Mouse (Mus musculus) induced T-regulatory cell, adult 2 months (primary cell): Measurements from ENCODE around the gene Racgap1.

Experiments
- DNase-seq: peaks from one replicate; pipeline ENCODE4 v3.0.0-alpha.2; 2012; ENCODE audit warnings: low read depth

Gene Racgap1

GRCm38 (mm10) chr15:99664600-99665451, 13.4 kb upstream of the Racgap1 start:
- DNase-seq, result no peak

- DNase-seq, result no peak
Measured at GRCm38 (mm10) chr15:99663964-99664599, 12.6 kb upstream of the Racgap1 start.

DNA sequence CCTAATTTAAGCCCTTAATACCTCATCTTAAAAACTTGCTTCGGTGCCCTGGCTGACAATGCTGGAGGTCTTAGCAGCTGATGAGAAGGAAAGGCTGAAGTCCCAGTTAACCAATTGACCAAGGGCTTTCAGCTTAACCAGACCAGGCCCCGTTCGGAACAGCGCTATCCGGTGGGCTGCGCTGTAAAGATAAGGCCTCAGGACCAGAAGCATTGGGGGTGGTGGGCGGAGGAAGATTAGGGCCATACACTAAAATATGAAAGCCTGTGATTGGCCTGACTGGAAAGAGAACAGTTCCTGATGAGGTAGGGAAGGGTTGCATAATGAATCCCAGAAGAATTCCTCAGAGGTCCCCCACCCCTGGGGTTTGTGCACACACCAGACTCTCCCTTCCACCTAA, 10.9 kb upstream of the Racgap1 start:
- DNase-seq, result no peak

DNA sequence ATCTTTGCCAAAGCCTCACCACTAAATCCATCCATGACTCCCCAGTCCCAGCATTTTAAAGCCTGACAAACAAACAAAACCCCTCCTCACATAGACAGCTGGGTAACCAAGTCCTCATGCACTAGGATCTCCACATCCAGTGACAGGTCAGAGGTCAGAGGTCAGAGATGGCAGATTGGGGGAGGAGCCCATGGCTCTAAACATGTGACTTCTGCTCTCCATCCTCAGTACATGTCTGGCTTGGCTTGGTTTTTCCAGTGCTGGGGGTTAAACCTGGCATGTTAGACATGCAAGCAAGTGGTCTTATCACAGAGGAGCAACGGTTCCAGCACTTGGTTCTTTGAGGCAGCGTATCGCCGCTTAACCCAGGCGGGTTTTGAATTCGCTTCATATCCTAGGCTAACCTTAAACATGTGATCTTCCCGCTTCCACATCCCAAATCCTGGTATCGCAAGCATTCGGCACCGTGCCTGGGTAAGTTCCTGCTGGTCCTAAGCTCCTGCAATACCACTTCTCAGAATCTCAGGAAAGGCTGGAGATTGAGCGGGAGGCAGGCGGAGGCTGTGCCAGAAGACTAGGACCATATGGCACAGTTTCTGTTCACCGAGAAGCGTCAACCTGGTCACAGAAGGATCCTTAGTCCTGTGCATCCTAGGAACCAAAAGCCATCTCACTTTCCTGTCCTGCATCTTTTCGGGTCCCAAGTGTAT, 9.8 kb upstream of the Racgap1 start:
- DNase-seq, result no peak

- DNase-seq, result peak; percentile 24
Measured at GRCm38 (mm10) chr15:99658437-99658836, 7.0 kb upstream of the Racgap1 start.

GRCm38 (mm10) chr15:99655956-99656355, 4.5 kb upstream of the Racgap1 start:
- no peak for DNase-seq

DNA sequence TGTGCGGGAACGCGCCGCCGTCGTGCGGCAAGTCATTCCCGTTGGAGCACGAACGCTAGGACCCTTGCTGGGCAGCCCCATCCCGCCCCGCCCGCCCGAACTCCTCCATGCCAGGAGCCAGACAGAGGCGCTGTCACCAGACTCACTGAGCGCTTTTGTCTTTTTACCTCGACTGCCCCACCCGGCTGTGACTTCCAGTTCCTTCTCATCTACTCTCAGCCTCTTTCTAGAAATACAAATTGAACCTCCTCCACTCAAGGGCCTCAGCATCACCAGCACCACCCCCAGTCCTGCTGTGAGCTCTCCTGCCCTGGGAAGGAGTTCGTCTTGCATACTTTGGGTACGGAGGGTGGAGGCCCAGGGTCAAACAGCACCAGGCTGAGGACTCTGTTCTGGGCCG, 2.4 kb upstream of the Racgap1 start:
- DNase-seq, result no peak

- DNase-seq, result peak; percentile 68
Measured at GRCm38 (mm10) chr15:99653291-99653690, 1.8 kb upstream of the Racgap1 start.

GRCm38 (mm10) chr15:99651984-99652872, 772 bp upstream of the Racgap1 start:
- peak; percentile 53 for DNase-seq

DNA sequence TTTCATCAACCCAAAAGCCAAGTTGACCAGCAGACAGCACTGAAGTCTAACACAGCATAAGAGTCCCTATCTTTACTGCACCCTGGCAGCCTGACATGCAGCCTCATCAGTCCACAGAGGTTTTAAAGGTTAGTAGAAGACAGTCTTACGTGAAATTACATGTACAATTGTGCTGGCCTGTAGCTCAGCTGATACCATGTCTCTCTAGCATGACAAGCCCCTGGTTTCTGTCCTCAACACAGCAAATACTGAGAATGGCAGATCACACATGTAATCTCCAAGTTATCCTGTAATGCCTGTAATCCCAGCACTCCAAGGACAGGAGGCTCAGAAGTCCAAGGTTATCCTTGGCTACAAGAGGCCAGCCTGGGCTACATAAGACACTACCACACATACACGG, 1.2 kb downstream of the Racgap1 start:
- peak; percentile 20 for DNase-seq

- DNase-seq, result peak; percentile 43
Measured at GRCm38 (mm10) chr15:99649067-99649761, 2.2 kb downstream of the Racgap1 start.

DNA sequence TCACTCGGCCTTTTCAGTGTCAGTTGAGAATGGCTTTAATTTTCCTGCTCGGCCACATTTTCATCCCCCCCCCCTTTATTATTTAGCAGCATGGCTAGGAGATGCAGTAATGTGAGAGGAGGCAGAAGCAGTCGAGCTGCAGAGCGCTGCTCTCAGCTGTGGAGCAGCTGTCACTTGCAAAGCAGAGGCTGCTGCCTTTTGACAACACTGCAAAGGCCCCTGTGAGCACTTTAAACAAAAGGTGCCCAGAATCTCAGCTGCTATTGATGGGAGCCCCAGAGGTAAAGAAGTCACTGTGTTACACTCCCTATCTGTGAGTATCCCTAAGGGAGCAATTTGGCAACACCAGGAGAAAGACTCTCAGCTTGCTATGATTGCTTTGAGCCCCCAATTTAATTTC, 3.1 kb downstream of the Racgap1 start:
- no peak for DNase-seq

DNA sequence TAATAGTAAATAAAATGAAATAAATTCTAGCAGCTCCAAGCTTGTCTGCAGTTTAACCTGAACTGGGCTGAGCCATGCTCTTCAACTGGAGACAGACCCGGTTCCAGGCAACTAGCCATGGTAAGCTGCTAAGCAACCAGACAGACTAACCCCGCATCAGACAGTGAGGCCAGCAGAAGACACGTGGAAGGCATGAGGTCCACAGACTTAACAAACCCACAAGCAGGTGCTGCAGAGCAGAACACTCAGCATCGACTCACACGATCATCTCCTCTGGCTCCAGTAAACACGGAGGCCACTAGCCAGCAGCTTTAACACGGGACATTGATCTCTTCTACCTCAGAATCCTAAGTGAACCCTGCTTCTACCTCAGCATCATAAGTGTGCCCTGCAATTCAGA, 6.7 kb downstream of the Racgap1 start:
- no peak for DNase-seq

DNA sequence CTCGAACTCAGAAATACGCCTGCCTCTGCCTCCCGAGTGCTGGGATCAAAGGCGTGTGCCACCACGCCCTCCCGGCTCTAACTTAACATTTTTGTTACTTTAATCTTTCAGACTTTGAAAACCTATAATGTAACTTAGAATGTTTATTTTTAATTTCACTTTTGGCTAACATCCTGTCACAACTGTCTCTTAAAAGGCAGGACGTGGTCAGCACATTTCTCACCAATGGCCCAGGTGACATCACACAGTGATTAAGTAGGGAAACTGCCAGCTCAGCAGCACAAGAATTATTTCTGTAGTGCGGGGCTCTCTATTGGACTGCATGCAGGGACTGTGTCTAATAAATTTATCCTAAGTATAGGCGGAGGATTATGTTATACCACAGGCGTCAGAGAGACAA, 7.6 kb downstream of the Racgap1 start:
- peak; percentile 69 for DNase-seq

DNA sequence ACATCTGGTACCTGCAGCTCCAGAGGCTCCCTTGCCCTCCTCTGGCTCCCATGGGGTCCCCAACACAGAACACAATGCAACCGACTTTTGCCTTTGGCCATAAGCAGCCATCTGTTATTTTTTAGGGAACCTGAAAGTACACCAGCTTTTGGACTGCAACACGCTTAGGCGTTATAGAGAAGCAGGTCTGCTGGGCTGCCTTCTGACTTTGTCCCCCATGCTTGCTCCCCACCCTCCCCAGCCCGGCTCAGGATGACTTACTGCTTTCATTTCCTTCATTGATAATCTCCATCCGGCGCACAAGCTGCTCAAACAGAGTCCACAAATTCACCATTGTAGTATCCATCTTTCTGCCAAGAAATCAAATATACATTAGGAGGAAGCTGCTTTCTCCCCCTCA, 8.8 kb downstream of the Racgap1 start:
- no peak for DNase-seq

DNA sequence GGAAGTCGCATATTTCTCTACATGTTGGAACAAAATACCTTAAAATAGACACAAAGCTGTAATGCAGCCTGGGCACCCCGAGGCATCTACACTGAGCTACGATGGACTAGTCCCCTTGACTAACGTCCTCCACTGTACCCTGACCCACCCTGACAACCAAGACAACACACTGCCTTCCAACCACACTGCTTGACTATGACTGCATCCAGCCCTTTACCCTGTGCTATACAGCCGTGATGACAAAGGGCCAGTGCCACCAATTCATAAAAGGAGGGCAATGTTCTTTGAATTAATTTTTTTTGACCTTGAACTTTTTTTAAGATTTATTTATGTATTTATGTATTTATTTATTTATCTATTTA, 13.4 kb downstream of the Racgap1 start:
- no peak for DNase-seq

- DNase-seq, result no peak
Measured at GRCm38 (mm10) chr15:99637405-99638123, 13.9 kb downstream of the Racgap1 start.

- no peak for DNase-seq
Measured at GRCm38 (mm10) chr15:99634702-99635101, 16.8 kb downstream of the Racgap1 start.

DNA sequence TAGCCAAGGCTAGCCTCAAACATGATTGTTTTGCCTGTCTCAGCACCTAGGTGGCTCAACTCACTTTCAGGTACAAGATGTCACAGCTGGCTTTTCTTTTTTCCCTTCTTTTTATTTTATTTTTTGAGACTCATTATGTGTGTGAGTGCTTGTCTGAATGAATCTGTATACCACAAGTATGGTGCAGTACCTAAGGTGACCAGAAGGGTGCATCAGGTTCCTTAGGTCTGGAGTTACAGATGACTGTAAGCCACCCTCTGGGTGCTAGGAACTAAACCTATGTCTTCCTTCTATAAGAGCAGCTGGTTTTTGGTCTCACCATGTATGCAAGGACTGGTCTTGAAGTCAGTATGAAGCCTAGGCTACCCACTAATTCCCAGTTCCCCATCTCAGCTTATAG, 19.8 kb downstream of the Racgap1 start:
- DNase-seq, result peak; percentile 68

- no peak for DNase-seq
Measured at GRCm38 (mm10) chr15:99622063-99622462, 29.4 kb downstream of the Racgap1 start.

- no peak for DNase-seq
Measured at GRCm38 (mm10) chr15:99619821-99620220, 31.6 kb downstream of the Racgap1 start.
